Mouse (Mus musculus) cerebellum, postnatal 4 days (tissue): ENCODE measurements around the gene Hvcn1.

Experiments
- DNase-seq, 2 experiments: peaks; one replicate each; pipeline ENCODE4 v3.0.0; 2022; ENCODE audit warnings: low spot score in 2 of 2, mixed read lengths in 1 of 2

Gene Hvcn1

GRCm38 (mm10) chr5:122267136-122267535 is 60.5 kb downstream of the Hvcn1 start:
- DNase-seq, result no peak

DNA sequence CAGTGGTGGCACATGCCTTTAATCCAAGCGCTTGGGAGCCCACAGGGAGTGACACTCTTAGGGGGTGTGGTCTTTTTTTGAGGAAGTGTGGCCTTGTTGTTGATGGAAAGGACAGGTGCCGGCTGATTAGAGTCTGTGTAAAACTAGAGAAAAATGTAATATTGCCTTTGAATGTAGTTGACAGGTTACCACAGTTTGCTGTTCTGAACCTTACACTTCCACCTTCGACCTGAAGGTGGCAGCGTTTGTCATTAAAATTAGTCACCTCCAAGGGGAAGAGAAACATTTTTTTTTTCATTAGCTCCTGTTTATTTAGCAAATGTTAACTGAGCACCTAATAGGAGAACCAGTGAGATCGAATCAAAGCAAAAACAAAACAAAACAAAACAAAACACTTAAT is 61.3 kb downstream of the Hvcn1 start:
- DNase-seq, result peak; percentile 56 to 79

DNA sequence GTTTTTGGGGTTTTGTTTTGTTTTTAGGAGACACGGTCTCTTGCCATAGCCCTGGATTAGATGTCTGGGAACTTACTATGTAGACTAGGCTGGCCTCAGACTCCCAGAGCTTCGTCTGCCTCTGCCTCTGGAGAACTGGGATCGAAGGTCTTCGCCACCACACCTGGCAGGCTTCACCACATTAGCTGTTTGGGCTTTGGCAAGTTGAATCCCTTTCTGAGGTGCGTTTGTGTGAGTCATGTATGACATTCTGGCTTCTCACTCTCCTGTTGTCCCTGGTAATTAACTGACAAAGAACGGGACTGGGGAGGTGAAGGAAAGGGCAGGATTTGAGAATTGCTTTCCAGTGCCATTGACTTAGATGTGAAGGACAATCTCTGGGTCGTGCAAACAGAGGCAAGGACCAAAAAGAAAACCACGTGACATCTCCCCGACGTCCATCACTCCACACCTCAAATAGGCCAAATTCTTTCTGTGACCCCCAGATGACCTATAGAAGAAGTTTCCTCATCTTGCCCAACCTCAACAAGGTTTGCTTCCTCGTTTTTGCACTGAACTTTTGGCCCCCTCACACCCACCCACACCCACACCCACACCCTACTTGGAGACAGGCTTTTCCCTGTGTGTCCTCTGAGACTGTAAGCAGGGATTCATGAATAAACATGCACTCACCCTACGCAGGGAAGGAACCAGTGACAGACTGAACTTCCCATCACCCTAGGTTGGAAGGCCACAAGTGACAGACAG is 62.4 kb downstream of the Hvcn1 start:
- DNase-seq, result no peak

DNA sequence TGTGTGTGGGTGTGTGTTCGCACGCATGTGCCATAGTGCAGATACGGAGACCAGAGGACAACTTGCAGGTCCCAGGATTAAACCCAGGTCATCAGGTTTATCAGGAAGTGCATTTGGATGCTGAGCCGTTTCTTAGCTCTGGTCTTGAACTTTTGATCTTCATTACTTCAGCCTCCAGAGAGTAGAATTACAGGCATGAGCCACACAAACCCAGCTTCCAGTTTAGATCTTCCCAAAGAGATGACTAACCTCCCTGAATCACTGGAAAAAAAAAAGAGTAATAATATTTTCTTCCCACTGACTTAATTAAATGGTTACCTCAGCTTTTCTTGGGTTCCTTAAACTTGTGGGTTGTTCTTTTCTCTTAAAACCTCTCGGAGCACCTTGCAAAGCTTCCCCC is 66.2 kb downstream of the Hvcn1 start:
- no peak for DNase-seq

- no peak for DNase-seq
Measured at GRCm38 (mm10) chr5:122274785-122275184, 68.2 kb downstream of the Hvcn1 start.

DNA sequence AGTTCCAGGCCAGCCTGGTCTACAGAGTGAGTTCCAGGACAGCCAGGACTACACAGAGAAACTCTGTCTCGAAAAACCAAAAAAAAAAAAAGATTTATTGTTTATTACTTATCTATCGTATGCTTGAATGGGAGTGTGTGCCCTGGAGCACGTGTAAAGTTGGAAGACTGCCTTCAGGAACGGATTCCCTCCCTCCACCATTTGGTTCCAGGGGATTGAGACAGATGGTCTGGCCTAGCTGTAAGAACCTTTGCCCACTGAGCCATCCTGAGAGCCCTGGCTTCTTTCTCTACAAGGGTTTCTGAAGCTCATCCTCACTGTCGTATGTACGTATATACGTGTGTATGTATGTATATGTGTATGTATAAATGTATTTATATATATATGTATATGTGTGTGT is 72.3 kb downstream of the Hvcn1 start:
- DNase-seq, result no peak

- DNase-seq, result no peak
Measured at GRCm38 (mm10) chr5:122279799-122280421, 73.3 kb downstream of the Hvcn1 start.

- DNase-seq, result no peak
Measured at GRCm38 (mm10) chr5:122280422-122280826, 73.8 kb downstream of the Hvcn1 start.

GRCm38 (mm10) chr5:122280827-122281462 is 74.3 kb downstream of the Hvcn1 start:
- no peak for DNase-seq

DNA sequence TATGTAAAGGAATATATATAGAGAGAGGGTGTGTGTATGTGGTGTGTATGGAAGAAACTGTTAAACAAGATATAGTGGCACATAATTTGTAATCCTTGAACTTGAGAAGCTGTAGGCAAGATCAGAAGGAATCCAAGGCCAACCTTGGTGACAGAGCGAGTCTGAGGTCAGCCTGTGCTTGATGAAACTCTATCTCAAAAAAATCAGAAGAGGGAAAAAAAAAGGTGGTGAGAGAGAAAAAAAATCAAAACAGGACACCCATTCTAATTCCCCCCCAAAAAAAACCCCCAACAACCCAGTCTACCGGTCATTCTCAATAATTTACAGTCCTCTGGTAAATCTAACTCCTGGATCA is 77.2 kb downstream of the Hvcn1 start:
- no peak for DNase-seq

DNA sequence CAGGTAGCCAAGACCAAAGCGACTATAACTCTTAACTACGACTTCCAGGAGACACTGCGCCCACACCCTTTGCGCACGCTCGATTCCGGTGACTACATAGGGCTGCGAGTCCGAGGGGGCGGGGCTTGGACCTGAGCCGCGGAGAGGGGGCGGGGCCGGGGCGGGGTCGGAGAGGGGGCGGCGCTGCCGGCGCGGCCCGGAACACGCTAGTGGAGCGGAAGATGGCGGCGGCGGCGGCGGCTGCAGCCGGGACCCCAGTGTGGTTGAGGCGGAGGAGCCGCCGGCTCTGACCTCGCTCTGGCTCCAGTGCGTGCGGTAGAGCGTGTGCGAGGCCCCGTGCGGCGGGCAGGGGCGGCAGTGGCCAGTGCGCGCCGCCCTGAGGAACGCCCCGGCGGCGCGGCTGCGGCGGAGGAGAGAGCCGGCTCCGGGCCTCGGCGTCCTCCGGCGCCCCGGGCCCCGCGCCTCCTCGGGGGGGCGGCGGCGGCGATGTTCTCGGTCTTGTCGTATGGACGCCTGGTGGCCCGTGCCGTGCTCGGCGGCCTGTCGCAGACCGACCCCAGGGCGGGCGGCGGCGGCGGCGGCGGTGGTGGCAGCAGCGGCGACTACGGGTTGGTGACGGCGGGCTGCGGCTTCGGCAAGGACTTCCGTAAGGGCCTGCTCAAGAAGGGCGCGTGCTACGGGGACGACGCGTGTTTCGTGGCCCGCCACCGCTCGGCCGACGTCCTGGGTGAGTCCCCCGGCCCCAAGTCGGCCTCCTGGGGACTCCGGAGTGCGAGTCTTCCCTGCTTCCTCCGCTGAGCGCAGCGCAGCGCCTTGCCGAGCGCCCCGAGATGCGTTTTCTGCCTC is 77.8 kb downstream of the Hvcn1 start, which contains the start of gene Pptc7:
TSS of gene Pptc7 (plus strand) at position 183 of the 846 bp plus-strand sequence.
- peak; percentile 73 to 95 for DNase-seq

DNA sequence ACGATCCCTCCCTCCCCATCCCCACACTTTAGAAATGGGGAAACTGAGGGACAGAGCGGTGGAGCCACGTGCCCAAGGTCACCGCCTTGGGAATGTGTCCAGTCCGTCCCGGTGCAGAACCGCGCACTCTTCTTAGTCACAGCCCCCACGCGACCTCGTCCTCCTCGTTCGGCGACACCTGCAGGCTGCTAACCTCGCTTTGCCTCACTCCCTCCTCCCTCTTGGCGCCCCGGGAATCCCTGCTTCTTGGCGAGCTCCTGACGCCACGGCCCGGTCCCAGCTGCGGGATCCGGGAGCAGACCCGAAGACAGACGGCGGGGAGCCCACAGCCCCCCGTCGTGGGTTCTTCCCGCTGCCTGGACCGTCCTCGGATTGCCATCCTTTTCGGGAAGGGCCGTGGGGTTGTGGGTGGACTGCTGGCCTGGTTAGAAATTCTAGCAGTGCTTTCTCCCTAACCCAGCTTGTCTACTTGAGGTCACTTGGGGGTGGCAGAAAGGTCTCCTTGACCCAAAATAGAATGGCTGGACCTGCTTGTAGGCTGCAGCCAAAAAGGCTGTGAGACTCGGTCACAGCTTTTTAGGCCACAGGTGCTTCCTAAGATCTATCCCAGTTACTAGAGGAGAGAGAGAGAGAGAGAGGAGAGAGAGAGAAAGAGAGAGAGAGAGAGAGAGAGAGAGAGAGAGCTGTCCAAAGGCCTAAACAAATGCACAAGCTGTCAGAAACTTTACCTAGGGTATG is 78.6 kb downstream of the Hvcn1 start:
- peak in 1 of 2 experiments; percentile 44 for DNase-seq

DNA sequence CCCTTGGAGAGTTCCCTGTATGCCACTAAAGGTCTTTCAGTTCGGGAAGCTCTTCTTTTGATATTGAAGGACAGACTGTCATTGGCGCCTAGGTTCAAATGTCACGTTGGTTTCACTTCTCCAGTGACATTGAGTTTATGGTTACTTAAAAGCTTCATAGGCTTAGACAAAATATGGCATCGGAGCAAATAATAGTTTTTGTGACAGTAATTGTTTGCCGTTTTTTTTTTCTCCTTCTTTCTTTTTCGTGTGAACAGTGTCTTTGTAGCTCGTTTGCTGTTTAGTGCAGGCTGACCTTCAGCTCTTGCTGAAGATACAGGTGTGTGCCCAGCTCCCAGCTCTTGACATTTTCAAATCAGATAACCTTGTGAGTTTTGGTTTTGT is 79.2 kb downstream of the Hvcn1 start:
- no peak for DNase-seq

DNA sequence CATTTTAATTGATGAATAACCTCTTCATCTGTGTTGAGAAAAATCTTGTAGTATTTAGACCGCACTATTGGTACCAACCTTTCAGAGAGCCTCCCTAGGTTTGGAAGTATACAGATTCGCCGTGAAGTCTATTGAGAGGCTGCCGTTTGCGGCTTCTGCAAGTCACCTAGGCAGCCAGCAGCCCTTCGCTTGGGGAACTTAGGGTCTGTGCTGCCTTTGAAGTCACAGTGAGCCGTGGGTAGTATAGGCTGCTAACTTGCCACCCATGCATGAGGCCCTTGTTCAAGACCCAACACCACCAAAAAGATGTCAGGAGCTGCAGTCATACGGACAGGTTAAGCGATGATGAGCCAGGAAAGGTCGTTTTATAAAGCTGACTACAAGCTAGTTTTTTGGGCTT is 79.6 kb downstream of the Hvcn1 start:
- no peak for DNase-seq

DNA sequence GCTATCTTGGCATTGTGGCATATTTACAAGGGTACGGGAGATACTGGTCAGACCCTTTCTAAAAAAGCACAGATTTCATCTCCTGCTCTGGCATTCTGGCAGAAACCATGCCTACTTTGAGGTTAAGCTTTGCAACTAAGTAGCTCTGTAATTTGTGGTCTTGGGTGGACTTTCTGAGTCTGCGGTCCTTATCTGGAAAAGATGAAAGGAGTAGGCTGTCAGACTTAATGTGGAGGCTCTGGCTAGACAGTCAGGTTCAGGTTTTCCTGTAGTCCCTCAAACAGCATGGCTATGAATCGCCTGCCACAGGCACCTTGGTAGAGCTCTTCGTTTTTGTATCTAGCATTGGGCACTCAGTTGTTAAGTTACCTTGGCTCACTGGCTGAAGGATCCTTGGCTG is 80.4 kb downstream of the Hvcn1 start:
- no peak for DNase-seq

DNA sequence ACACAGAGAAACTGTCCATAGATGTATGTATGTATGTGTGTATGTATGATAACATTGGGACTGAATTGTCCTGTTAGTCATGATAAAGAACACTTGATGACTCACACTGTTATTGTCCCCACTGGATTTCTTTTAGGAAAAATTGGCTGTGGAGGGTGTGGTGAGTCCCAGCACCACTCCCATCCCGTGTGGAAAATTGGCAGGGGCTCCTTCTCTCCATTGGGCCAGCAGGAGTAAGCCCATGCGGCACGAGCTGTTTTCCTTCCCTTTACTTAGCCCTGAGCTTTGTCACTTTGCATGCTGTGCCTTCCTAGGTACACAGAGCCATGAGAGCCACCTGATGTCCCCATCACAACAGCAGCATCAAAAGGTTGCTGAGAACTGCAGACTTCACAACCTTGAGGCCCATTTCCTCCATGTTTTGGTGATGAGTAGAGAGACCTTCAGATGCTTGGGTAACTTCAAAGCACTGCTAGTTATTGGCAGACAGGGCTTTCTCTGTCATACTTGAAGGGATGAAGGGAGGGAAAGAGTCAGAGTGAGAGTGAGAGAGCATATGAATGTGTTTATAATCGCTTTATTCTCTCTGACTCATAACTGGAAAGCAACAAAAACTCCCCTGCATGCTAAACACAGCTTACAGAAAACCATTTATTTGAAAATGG is 81.7 kb downstream of the Hvcn1 start:
- DNase-seq, result no peak

- DNase-seq, result no peak
Measured at GRCm38 (mm10) chr5:122291149-122291548, 84.5 kb downstream of the Hvcn1 start.
